Mouse (Mus musculus) C2C12 (cell line): ENCODE measurements at regions not wholly inside any gene's neighbourhood (a gene's known extent, or its start where the extent isn't known, plus 50 kb on each side); places are given as distances from the start of the nearest gene placed in this dataset.
"Not testable (repeated sequence)": the region's sequence is repeated elsewhere in the genome, so short reads cannot be mapped to it uniquely, and the experiment has no call there.

Experiments
- CTCF ChIP-seq: IDR thresholded peaks from one replicate; pipeline ENCODE4 v1.5.1; 2011; ENCODE audit not compliant: control insufficient read depth, insufficient read depth, insufficient read length
- USF1 ChIP-seq: IDR thresholded peaks from one replicate; pipeline ENCODE4 v1.6.1; 2011; ENCODE audit warnings: low read depth, mild to moderate bottlenecking, control low read depth, moderate library complexity

- TF ChIP-seq CTCF, USF1: not testable (repeated sequence)
Observed at GRCm38 (mm10) chr13:49966072-49966471, 167.3 kb upstream of the Gm30302 start.
